Mouse (Mus musculus) ES-E14 (cell line): ENCODE data around the gene Cryba1. TPM values are rescaled to one million over a fixed set of nuclear protein-coding genes. Genes with fewer than 3 reads are reported as not detected.

Source experiments
- DNase-seq: peaks from one replicate; pipeline ENCODE4 v3.0.0-alpha.2; 2013; ENCODE audit warnings: low read depth, low spot score
- H3K27ac ChIP-seq: 2 replicates; pipeline ENCODE4 v1.5.1; 2012; ENCODE audit warnings: low read depth, mild to moderate bottlenecking, low read length, moderate library complexity, mixed read lengths; ENCODE audit not compliant: poor library complexity, insufficient read depth, severe bottlenecking
- H3K36me3 ChIP-seq: 2 replicates; pipeline ENCODE4 v1.6.1; 2012; ENCODE audit warnings: mild to moderate bottlenecking, low read length, moderate library complexity, mixed read lengths; ENCODE audit not compliant: control insufficient read depth, poor library complexity, insufficient read depth, severe bottlenecking
- H3K4me1 ChIP-seq, 2 experiments: fragments of 150-350 bp in 1 of 2; sonication (generic) in 1 of 2; 2 replicates each; pipeline ENCODE4 v1.6.1; 2012; ENCODE audit warnings: low read length in 2 of 2, mild to moderate bottlenecking in 1 of 2, mixed read lengths in 1 of 2; ENCODE audit not compliant: control insufficient read depth in 2 of 2, insufficient read depth in 2 of 2, poor library complexity in 1 of 2
- H3K4me3 ChIP-seq, 2 experiments: fragments of 150-350 bp in 1 of 2; sonication (generic) in 1 of 2; 2 replicates each; pipeline ENCODE4 v1.5.1; 2012; ENCODE audit warnings: low read length in 2 of 2, low read depth in 1 of 2, mild to moderate bottlenecking in 1 of 2, mixed read lengths in 1 of 2; ENCODE audit not compliant: insufficient read depth in 1 of 2, poor library complexity in 1 of 2, severe bottlenecking in 1 of 2
- H3K9ac ChIP-seq: 2 replicates; pipeline ENCODE4 v1.6.1; 2012; ENCODE audit warnings: low read depth, mild to moderate bottlenecking, low read length, mixed read lengths; ENCODE audit not compliant: poor library complexity, insufficient read depth, severe bottlenecking
- H3K9me3 ChIP-seq: fragments of 150-350 bp; sonication (generic); 2 replicates; pipeline ENCODE4 v1.6.1; 2012; ENCODE audit warnings: low read depth, mild to moderate bottlenecking, low read length; ENCODE audit not compliant: control insufficient read depth, insufficient read depth
- CHD2 ChIP-seq: IDR thresholded peaks from 2 replicates; pipeline ENCODE4 v1.6.1; 2014; ENCODE audit warnings: mild to moderate bottlenecking, low read depth, low read length, inconsistent platforms
- HCFC1 ChIP-seq: IDR thresholded peaks from 2 replicates; pipeline ENCODE4 v1.6.1; 2012; ENCODE audit warnings: low read length, inconsistent platforms, borderline replicate concordance; ENCODE audit not compliant: insufficient read depth
- MAFK ChIP-seq: IDR thresholded peaks from 2 replicates; pipeline ENCODE4 v1.6.1; 2014; ENCODE audit warnings: mild to moderate bottlenecking, low read depth, low read length, inconsistent platforms; ENCODE audit not compliant: insufficient read depth
- ZC3H11A ChIP-seq: IDR thresholded peaks from 2 replicates; pipeline ENCODE4 v1.6.1; 2012; ENCODE audit warnings: low read depth, mild to moderate bottlenecking, inconsistent platforms, low read length, borderline replicate concordance
- ZNF384 ChIP-seq: IDR thresholded peaks from 2 replicates; pipeline ENCODE4 v1.6.1; 2012; ENCODE audit warnings: low read depth, low read length, inconsistent platforms
- in situ Hi-C, 2 experiments: fragments of 600-800 bp; cut with MboI; formaldehyde crosslinking; loops; one replicate each; pipeline ENCODE4 v1.15.1; 2025; ENCODE audit warnings: low sequenced_read_pairs in 2 of 2, inconsistent platforms in 1 of 2; ENCODE audit not compliant: unreplicated experiment in 2 of 2
- total RNA-seq: library from RNA; depleted of rRNA; stranded (reverse); fragments of 300-350 nt; gene quantifications from 2 replicates; pipeline ENCODE4 v1.2.3, GENCODE M21; 2012

Cryba1 gene
- total RNA-seq, 1 experiment, result not detected

DNA sequence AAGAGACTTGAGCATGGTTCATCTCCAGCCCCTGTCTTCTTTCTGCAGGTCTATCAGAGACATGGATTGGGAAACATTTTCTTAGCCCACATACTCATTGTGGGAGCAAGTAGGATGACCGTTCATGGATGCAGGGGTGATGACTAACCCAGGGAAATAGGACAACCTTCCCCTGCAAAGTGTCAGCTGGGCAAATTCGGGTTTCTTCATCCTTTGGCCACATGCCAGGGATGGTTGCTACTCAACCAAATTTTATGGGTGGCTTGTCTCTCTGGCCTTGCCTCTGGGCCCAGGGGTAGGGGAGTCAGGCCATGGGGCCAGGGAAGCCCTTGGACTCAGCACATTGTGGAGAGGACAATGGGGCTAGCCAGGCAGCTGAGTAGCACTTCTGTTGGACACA is 3.5 kb upstream of the Cryba1 start:
- Histone ChIP-seq H3K9me3 (no peaks in the 10 kb centered on the region), H3K36me3 (no peaks in the 10 kb centered on the region), H3K27ac (no peak overlapping the region), H3K4me1 (0 out of 4 replicates have a peak, but pooled peaks cover 0 to 2% of the 10 kb centered on the region in 2 experiments), H3K4me3 (no peak overlapping the region), H3K9ac (no peak overlapping the region)
- in situ Hi-C loops, result no loop called here
- DNase-seq, result no peak
- TF ChIP-seq HCFC1, result no peak
- TF ChIP-seq ZNF384, result no peak
- TF ChIP-seq CHD2, result no peak
- no peak for TF ChIP-seq ZC3H11A
- no peak for TF ChIP-seq MAFK

DNA sequence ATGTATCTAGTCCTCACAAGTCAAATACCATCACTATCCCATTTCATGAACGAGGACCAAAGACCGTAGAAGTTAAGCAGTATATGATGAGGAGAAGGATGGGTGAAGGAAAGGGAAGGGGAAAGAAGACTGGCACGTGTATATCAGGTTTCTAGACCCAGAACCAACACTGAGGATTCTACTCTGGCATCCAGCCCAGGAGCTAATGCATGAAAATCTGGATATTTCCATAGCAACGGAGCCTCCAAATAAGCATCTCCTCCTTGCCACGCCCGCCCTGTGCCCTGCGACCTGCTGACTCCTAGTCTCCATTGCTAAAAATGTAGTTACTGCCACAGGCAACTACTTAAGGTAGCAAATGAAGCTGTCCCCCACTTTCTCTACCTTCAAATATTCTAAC is 317 bp downstream of the Cryba1 start:
- Histone ChIP-seq H3K9me3 (no peaks in the 10 kb centered on the region), H3K36me3 (0 out of 2 replicates have a peak, but pooled peaks cover 2% of the 10 kb centered on the region), H3K27ac (no peak overlapping the region), H3K9ac (no peak overlapping the region), H3K4me1 (0 out of 4 replicates have a peak, but pooled peaks cover 0 to 2% of the 10 kb centered on the region in 2 experiments), H3K4me3 (no peak overlapping the region)
- TF ChIP-seq HCFC1, result no peak
- no peak for TF ChIP-seq CHD2
- no peak for TF ChIP-seq ZC3H11A
- no peak for TF ChIP-seq MAFK
- TF ChIP-seq ZNF384, result no peak
- in situ Hi-C loops, result no loop called here
- no peak for DNase-seq

DNA sequence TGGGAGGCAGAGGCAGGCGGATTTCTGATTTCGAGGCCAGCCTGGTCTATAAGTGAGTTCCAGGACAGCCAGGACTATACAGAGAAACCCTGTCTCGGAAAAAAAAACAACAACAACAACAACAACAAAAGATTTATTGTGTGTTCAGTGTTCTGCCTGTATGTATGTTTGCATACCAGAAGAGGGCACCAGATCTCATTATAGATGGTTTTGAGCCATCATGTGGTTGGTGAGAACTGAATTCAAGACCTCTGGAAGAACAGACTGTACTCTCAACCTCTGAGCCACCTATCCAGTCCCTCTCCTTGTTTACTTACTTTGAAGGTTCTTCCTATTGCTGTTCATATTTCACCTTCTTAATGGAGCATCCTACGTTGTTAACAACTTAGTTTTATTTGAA is 3.7 kb downstream of the Cryba1 start:
- H3K36me3 ChIP-seq, result peaks cover 6% of the 10 kb centered on the region; the same call in 1 of the 2 replicates
- in situ Hi-C loops, result no loop called here
- no peak for TF ChIP-seq HCFC1
- no peak for TF ChIP-seq CHD2
- no peak for TF ChIP-seq MAFK
- TF ChIP-seq ZC3H11A, result no peak
- TF ChIP-seq ZNF384, result no peak

DNA sequence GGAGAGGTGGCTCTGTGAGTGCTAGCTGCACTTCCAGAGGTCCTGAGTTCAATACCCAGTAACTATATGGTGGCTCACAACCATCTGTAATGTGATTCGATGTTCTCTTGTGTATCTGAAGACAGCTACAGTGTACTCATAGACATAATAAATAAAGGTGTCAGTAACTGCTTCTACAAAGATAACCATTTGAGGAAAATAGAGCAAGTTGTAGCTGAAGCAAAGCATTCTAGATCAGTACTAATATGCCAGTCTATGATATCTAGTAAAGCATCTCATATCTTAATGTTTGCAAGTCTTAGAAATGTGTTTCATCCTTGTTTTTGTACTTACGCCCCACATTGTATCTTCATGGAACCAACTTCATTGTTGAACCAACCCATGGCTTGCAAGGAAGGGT is 6.0 kb downstream of the Cryba1 start:
- Histone ChIP-seq H3K4me3 (no peak overlapping the region), H3K27ac (no peak overlapping the region), H3K9me3 (no peaks in the 10 kb centered on the region), H3K9ac (no peak overlapping the region), H3K36me3 (peaks cover 6% of the 10 kb centered on the region; the same call in 1 of the 2 replicates), H3K4me1 (no peaks in the 10 kb centered on the region)
- TF ChIP-seq HCFC1 (no peak), CHD2 (no peak), MAFK (no peak), ZC3H11A (no peak), ZNF384 (no peak)
- in situ Hi-C loops, result no loop called here
- DNase-seq, result no peak

More for the DNA sequence above, 3.7 kb downstream of the Cryba1 start:
- Histone ChIP-seq H3K9ac (no peak overlapping the region), H3K4me3 (no peak overlapping the region), H3K9me3 (no peaks in the 10 kb centered on the region), H3K4me1 (0 out of 4 replicates have a peak, but pooled peaks cover 0 to 2% of the 10 kb centered on the region in 2 experiments), H3K27ac (no peak overlapping the region)
- DNase-seq, result no peak

DNA sequence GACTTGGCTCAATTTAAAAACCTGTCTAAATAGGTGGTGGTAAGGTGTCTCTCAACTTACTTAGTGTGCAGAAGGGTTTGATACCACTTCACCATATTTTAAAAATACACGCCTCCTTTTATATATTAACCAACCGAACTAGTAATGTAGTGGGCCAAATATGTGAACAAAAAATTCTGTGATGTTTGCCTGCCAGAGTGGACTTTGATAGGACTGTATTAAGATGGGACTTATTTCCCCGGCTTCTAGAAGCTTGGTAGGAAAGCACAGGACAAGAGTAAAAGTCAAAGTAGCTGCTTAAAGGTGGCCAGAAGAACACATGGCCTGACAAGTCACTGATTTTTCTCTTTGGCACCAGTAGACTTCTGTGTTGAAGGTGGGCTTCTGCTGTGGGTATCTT is 11.3 kb downstream of the Cryba1 start:
- DNase-seq, result no peak
- no peak overlapping the region for H3K9ac ChIP-seq
- no peak overlapping the region for H3K27ac ChIP-seq
- H3K4me3 ChIP-seq, result no peak overlapping the region
- in situ Hi-C loops, result no loop called here
- TF ChIP-seq ZNF384 (no peak), HCFC1 (no peak), CHD2 (peak; percentile 38; the same call in 1 of the 2 replicates)
- peaks cover 12% of the 10 kb centered on the region for H3K36me3 ChIP-seq
- no peaks in the 10 kb centered on the region for H3K4me1 ChIP-seq
- H3K9me3 ChIP-seq, result no peaks in the 10 kb centered on the region
